Mouse (Mus musculus): ENCODE measurements around the gene Tacr2. TPM values are rescaled to one million over a fixed set of nuclear protein-coding genes. Genes with fewer than 3 reads are reported as not detected.

Gene Tacr2
- polyA plus RNA-seq, 2 experiments = not detected

- Histone ChIP-seq H3K4me2 (replicated peaks; ENCODE audit: low read depth, low read length, severe bottlenecking) (no peak overlapping the region), H3K9me3 (ENCODE audit: control insufficient read depth, low read length) (no peaks in the 10 kb centered on the region), H3K9ac (ENCODE audit: low read depth, low read length, severe bottlenecking) (no peak overlapping the region), H3K4me3 (replicated peaks; ENCODE audit: low read length) (no peak overlapping the region), H3K27me3 (ENCODE audit: control insufficient read depth, insufficient read depth, low read length) (no peaks in the 10 kb centered on the region), H3K27ac (replicated peaks; ENCODE audit: low read depth, low read length) (no peak overlapping the region), H3K36me3 (ENCODE audit: control insufficient read depth, insufficient read depth, low read length) (peaks cover 3% of the 10 kb centered on the region), H3K4me1 (ENCODE audit: control insufficient read depth, insufficient read depth, low read length) (peaks cover 8% of the 10 kb centered on the region; the same call in 1 of the 2 replicates)
- DNase-seq (ENCODE audit: low spot score) = no peak
- WGBS = 76% methylated on average over 5 of the region's 5 CpGs
- TF ChIP-seq POLR2A (IDR thresholded peaks at IDR 0.05; ENCODE audit: borderline replicate concordance, extremely low read depth, insufficient read depth, insufficient read length) = no peak
- ATAC-seq (ENCODE audit: low FRiP score, low read depth) = no peak
Observed at GRCm38 (mm10) chr10:62309593-62309992, 57.4 kb downstream of the Tacr2 start.

DNA sequence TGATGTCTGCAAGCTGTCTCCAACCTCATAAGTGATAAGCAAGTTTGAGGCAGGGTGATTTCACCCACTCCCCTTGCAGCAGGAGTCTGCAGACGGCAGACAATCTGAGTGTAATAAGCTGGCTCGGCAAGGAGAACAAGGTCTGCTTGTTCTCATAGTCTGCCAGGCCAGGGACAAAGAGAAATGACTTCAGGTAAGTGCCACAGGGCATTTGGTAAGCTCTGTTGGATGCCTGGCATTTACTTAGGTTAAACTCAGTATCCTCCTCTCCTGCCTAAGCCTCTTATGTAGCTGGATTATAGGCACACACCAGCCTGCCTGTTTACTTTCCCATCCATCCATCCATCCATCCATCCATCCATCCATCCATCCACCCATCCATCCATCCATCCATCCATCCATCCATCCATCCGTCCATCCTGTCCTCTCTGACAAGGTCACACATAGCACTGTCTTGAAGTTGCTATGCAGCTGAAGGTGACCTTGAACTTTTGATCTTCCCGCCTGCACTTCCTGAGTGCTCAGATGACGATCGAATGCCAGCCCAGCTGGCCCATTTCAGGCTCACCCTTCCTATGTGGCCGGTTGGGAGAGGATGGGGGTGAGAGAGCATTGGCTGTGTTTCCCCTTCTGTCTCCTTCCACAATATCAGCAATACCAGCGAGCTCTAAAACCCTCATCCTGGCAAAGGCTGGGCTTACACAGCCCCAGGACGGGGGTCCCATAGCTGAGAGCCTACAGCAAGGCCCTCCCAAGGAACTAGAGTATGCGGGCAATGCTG is 58.2 kb downstream of the Tacr2 start:
- Histone ChIP-seq H3K9ac (ENCODE audit: low read depth, low read length, severe bottlenecking) (no peak overlapping the region), H3K27ac (replicated peaks; ENCODE audit: low read depth, low read length) (no peak overlapping the region), H3K36me3 (ENCODE audit: control insufficient read depth, insufficient read depth, low read length) (peaks cover 6% of the 10 kb centered on the region; the same call in 1 of the 2 replicates), H3K4me1 (ENCODE audit: control insufficient read depth, insufficient read depth, low read length) (peaks cover 8% of the 10 kb centered on the region; the same call in 1 of the 2 replicates), H3K9me3 (ENCODE audit: control insufficient read depth, low read length) (no peaks in the 10 kb centered on the region), H3K4me2 (replicated peaks; ENCODE audit: low read depth, low read length, severe bottlenecking) (no peak overlapping the region), H3K4me3 (replicated peaks; ENCODE audit: low read length) (no peak overlapping the region), H3K27me3 (ENCODE audit: control insufficient read depth, insufficient read depth, low read length) (no peaks in the 10 kb centered on the region)
- DNase-seq (ENCODE audit: low spot score) (no peak), ATAC-seq (ENCODE audit: low FRiP score, low read depth) (no peak)
- 65% methylated on average over 10 of the region's 10 CpGs for WGBS
- TF ChIP-seq POLR2A (IDR thresholded peaks at IDR 0.05; ENCODE audit: borderline replicate concordance, extremely low read depth, insufficient read depth, insufficient read length) = no peak

DNA sequence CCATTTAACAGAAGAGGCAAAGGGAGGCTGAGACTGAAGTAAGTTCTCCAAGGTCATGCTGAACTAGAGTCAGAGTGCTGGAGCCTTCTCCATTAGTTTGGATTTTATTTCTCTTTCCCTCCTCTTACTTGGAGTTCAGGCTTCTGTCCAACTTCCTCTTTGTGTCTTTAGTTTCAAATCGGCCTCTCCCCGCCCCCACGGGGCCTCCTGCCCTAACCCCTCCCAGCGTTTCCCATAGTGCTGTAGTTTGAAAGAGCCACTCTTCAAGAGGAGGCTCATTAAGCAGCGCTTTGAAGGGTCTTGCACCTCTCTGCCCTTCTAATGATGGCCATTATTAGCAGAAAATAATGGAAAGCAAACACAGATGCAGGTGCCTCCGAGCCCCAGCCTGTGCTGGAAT is 59.2 kb downstream of the Tacr2 start:
- no peak overlapping the region for H3K4me3 ChIP-seq (replicated peaks; ENCODE audit: low read length)
- H3K4me1 ChIP-seq (ENCODE audit: control insufficient read depth, insufficient read depth, low read length) = peaks cover 8% of the 10 kb centered on the region; the same call in 1 of the 2 replicates
- no peak overlapping the region for H3K27ac ChIP-seq (replicated peaks; ENCODE audit: low read depth, low read length)
- H3K27me3 ChIP-seq (ENCODE audit: control insufficient read depth, insufficient read depth, low read length) = no peaks in the 10 kb centered on the region
- no peak for TF ChIP-seq POLR2A (IDR thresholded peaks at IDR 0.05; ENCODE audit: borderline replicate concordance, extremely low read depth, insufficient read depth, insufficient read length)
- peaks cover 6% of the 10 kb centered on the region; the same call in 1 of the 2 replicates for H3K36me3 ChIP-seq (ENCODE audit: control insufficient read depth, insufficient read depth, low read length)
- H3K9me3 ChIP-seq (ENCODE audit: control insufficient read depth, low read length) = no peaks in the 10 kb centered on the region
- DNase-seq (ENCODE audit: low spot score) = no peak
- H3K4me2 ChIP-seq (replicated peaks; ENCODE audit: low read depth, low read length, severe bottlenecking) = no peak overlapping the region
- H3K9ac ChIP-seq (ENCODE audit: low read depth, low read length, severe bottlenecking) = no peak overlapping the region
- ATAC-seq (ENCODE audit: low FRiP score, low read depth) = no peak
- WGBS = 24% methylated on average over 6 of the region's 6 CpGs

- DNase-seq (ENCODE audit: low spot score) = no peak
- 85% methylated on average over 10 of the region's 10 CpGs for WGBS
- H3K9me3 ChIP-seq (ENCODE audit: control insufficient read depth, low read length) = no peaks in the 10 kb centered on the region
- H3K27ac ChIP-seq (replicated peaks; ENCODE audit: low read depth, low read length) = no peak overlapping the region
- H3K36me3 ChIP-seq (ENCODE audit: control insufficient read depth, insufficient read depth, low read length) = peaks cover 6% of the 10 kb centered on the region; the same call in 1 of the 2 replicates
- no peak for ATAC-seq (ENCODE audit: low FRiP score, low read depth)
- H3K4me1 ChIP-seq (ENCODE audit: control insufficient read depth, insufficient read depth, low read length) = peaks cover 8% of the 10 kb centered on the region; the same call in 1 of the 2 replicates
- no peak for TF ChIP-seq POLR2A (IDR thresholded peaks at IDR 0.05; ENCODE audit: borderline replicate concordance, extremely low read depth, insufficient read depth, insufficient read length)
- H3K4me3 ChIP-seq (replicated peaks; ENCODE audit: low read length) = no peak overlapping the region
- no peaks in the 10 kb centered on the region for H3K27me3 ChIP-seq (ENCODE audit: control insufficient read depth, insufficient read depth, low read length)
- H3K9ac ChIP-seq (ENCODE audit: low read depth, low read length, severe bottlenecking) = no peak overlapping the region
- H3K4me2 ChIP-seq (replicated peaks; ENCODE audit: low read depth, low read length, severe bottlenecking) = no peak overlapping the region
Observed at GRCm38 (mm10) chr10:62313140-62313539, 60.9 kb downstream of the Tacr2 start.

DNA sequence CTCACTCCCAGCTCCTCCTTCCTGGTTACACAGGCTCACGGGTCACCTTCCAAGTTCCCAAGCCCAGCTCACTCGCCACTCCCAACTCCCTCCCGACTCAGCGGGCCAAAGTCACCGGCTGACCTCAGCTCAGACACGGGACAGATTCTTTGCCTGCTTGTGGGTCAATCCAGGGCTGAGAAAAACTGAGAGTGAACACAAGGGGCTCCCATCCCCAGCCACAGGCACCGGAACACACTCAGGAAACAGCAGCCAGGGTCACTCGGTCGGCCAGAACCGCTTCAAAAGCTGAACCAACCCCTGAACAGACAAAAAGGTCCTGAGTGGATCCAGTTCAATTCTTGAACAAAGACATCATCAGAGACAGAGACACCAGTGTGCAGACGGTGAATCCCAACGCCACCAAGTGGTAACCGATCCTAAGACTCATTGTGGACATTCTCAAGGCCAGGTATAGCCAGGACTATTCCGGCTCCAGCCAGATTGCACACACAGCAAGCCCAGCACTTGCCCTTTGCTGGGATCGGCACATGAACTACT is 61.7 kb downstream of the Tacr2 start:
- 67% methylated on average over 15 of the region's 15 CpGs for WGBS
- peaks cover 6% of the 10 kb centered on the region; the same call in 1 of the 2 replicates for H3K36me3 ChIP-seq (ENCODE audit: control insufficient read depth, insufficient read depth, low read length)
- H3K9me3 ChIP-seq (ENCODE audit: control insufficient read depth, low read length) = no peaks in the 10 kb centered on the region
- no peak overlapping the region for H3K4me3 ChIP-seq (replicated peaks; ENCODE audit: low read length)
- no peak overlapping the region for H3K4me2 ChIP-seq (replicated peaks; ENCODE audit: low read depth, low read length, severe bottlenecking)
- H3K27me3 ChIP-seq (ENCODE audit: control insufficient read depth, insufficient read depth, low read length) = no peaks in the 10 kb centered on the region
- H3K4me1 ChIP-seq (ENCODE audit: control insufficient read depth, insufficient read depth, low read length) = peaks cover 8% of the 10 kb centered on the region; the same call in 1 of the 2 replicates
- DNase-seq (ENCODE audit: low spot score) = no peak
- no peak overlapping the region for H3K9ac ChIP-seq (ENCODE audit: low read depth, low read length, severe bottlenecking)
- no peak overlapping the region for H3K27ac ChIP-seq (replicated peaks; ENCODE audit: low read depth, low read length)
- no peak for ATAC-seq (ENCODE audit: low FRiP score, low read depth)
- no peak for TF ChIP-seq POLR2A (IDR thresholded peaks at IDR 0.05; ENCODE audit: borderline replicate concordance, extremely low read depth, insufficient read depth, insufficient read length)

Other genes starting within 250 kb of the Tacr2 start
- gene Neurog3, start 119.3 kb upstream of the Tacr2 start, polyA plus RNA-seq (2012; rRNA removed) = not detected in 2 replicates
- gene Neurog3, start 119.3 kb upstream of the Tacr2 start, polyA plus RNA-seq (2014; fragmentation: Nextera tagmentation; extraction: Ambion mirVana) = not detected in 2 replicates
- 8.4 and 8.5 TPM in 2 replicates for gene Fam241b, start 108.5 kb upstream of the Tacr2 start, polyA plus RNA-seq (2012; rRNA removed)
- gene Fam241b, start 108.5 kb upstream of the Tacr2 start, polyA plus RNA-seq (2014; fragmentation: Nextera tagmentation; extraction: Ambion mirVana) = 5.0 and 5.4 TPM in 2 replicates
- gene Tspan15, start 21.2 kb upstream of the Tacr2 start, polyA plus RNA-seq (2012; rRNA removed) = 12.3 and 14.4 TPM in 2 replicates
- 7.3 and 7.7 TPM in 2 replicates for gene Tspan15, start 21.2 kb upstream of the Tacr2 start, polyA plus RNA-seq (2014; fragmentation: Nextera tagmentation; extraction: Ambion mirVana)
- 30.7 and 32.1 TPM in 2 replicates for gene Hk1, start 127.5 kb downstream of the Tacr2 start, polyA plus RNA-seq (2012; rRNA removed)
- 29.2 and 29.3 TPM in 2 replicates for gene Hk1, start 127.5 kb downstream of the Tacr2 start, polyA plus RNA-seq (2014; fragmentation: Nextera tagmentation; extraction: Ambion mirVana)
- 2.3 and 3.3 TPM in 2 replicates for gene Hkdc1, start 170.1 kb downstream of the Tacr2 start, polyA plus RNA-seq (2012; rRNA removed)
- 1.1 and 2.4 TPM in 2 replicates for gene Hkdc1, start 170.1 kb downstream of the Tacr2 start, polyA plus RNA-seq (2014; fragmentation: Nextera tagmentation; extraction: Ambion mirVana)
- 0.33 TPM in 2 replicates for gene 4930507D05Rik, start 197.1 kb downstream of the Tacr2 start, polyA plus RNA-seq (2012; rRNA removed)
- 0.29 and 0.39 TPM in 2 replicates for gene 4930507D05Rik, start 197.1 kb downstream of the Tacr2 start, polyA plus RNA-seq (2014; fragmentation: Nextera tagmentation; extraction: Ambion mirVana)
- gene Supv3l1, start 197.3 kb downstream of the Tacr2 start, polyA plus RNA-seq (2012; rRNA removed) = 28.7 and 30.8 TPM in 2 replicates
- gene Supv3l1, start 197.3 kb downstream of the Tacr2 start, polyA plus RNA-seq (2014; fragmentation: Nextera tagmentation; extraction: Ambion mirVana) = 24.2 and 25.5 TPM in 2 replicates
- 25.6 and 29.2 TPM in 2 replicates for gene Vps26a, start 234.4 kb downstream of the Tacr2 start, polyA plus RNA-seq (2012; rRNA removed)
- gene Vps26a, start 234.4 kb downstream of the Tacr2 start, polyA plus RNA-seq (2014; fragmentation: Nextera tagmentation; extraction: Ambion mirVana) = 67.1 and 71.1 TPM in 2 replicates